Mouse (Mus musculus) MEL (cell line): ENCODE measurements around the gene Mthfd1l.

ENCODE experiments used
- CTCF ChIP-seq, 3 experiments: IDR thresholded peaks in 2 of 3; conservative IDR thresholded peaks in 1 of 3; 2 replicates each; pipeline ENCODE4 v1.5.1; 2011 to 2012; ENCODE audit warnings: low read length in 3 of 3, low read depth in 2 of 3, mild to moderate bottlenecking in 2 of 3, improper control_type of control experiment in 1 of 3, inconsistent platforms in 1 of 3, mixed read lengths in 1 of 3, moderate library complexity in 1 of 3; ENCODE audit not compliant: control insufficient read depth in 1 of 3, insufficient read depth in 1 of 3, poor library complexity in 1 of 3, severe bottlenecking in 1 of 3
- USF1 ChIP-seq: IDR thresholded peaks from 2 replicates; pipeline ENCODE4 v1.6.1; 2014; ENCODE audit warnings: low read depth, mild to moderate bottlenecking, inconsistent platforms, low read length, improper control_type of control experiment, moderate library complexity
- ZNF384 ChIP-seq: IDR thresholded peaks from 2 replicates; pipeline ENCODE4 v1.6.1; 2012; ENCODE audit warnings: low read depth, mild to moderate bottlenecking, inconsistent platforms, low read length, improper control_type of control experiment

DNA sequence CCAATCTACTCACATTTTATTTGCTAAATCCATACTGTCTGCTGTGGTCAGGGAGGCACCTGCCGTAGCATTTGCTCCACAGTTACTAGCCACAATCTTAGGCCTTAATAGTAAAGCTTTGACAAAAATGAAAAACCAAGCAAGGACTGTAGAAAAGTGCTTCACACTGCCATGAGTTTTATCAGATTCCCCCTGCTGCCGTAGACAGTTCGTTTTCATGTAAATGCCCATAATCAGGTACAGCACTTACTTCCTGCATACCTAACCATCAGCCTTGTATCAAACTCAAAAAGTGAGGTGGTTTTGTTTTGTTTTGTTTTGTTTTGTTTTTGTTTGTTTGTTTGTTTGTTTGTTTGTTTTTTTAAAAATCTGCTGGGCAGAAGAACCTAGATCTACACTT, 84.5 kb downstream of the Mthfd1l start:
- TF ChIP-seq CTCF (IDR thresholded peaks at IDR 0.05 in 2 of 3, conservative IDR thresholded peaks at IDR 0.05 in 1 of 3; ENCODE audit: control insufficient read depth in 1 of 3, insufficient read depth in 1 of 3, low read depth in 2 of 3, low read length in 3 of 3, poor library complexity in 1 of 3, severe bottlenecking in 1 of 3) = no peak
- no peak for TF ChIP-seq USF1
- no peak for TF ChIP-seq ZNF384
